Mouse (Mus musculus) lung, postnatal 0 days (tissue): ENCODE results near the gene Snx17. TPM values are rescaled to one million over a fixed set of nuclear protein-coding genes. Genes with fewer than 3 reads are reported as not detected.

Experiments
- ATAC-seq: fragments of 200-750 bp; cut with Nextera tagmentation; 2 replicates; pipeline ENCODE4 v1.8.0; 2017; ENCODE audit warnings: moderate library complexity
- DNase-seq: peaks from one replicate; pipeline ENCODE4 v3.0.0-alpha.2; 2016; ENCODE audit warnings: low spot score
- H3K27ac ChIP-seq: fragments of 300-500 bp; sonication (generic); 2 replicates; pipeline ENCODE4 v1.5.1; 2014; ENCODE audit warnings: antibody characterized with exemption, mild to moderate bottlenecking, low read length, mixed read lengths
- H3K27me3 ChIP-seq: fragments of 300-500 bp; sonication (generic); replicated peaks from 2 replicates; pipeline ENCODE4 v1.6.1; 2014; ENCODE audit warnings: low read length, mixed read lengths; ENCODE audit not compliant: insufficient read depth
- H3K36me3 ChIP-seq: fragments of 300-500 bp; sonication (generic); 2 replicates; pipeline ENCODE4 v1.6.1; 2014; ENCODE audit warnings: low read length, mixed read lengths; ENCODE audit not compliant: insufficient read depth
- H3K4me1 ChIP-seq: fragments of 300-500 bp; sonication (generic); 2 replicates; pipeline ENCODE4 v1.6.1; 2014; ENCODE audit warnings: antibody characterized with exemption, low read depth, low read length, mixed read lengths; ENCODE audit not compliant: insufficient read depth
- H3K4me2 ChIP-seq: fragments of 300-500 bp; sonication (generic); replicated peaks from 2 replicates; pipeline ENCODE4 v1.6.1; 2014; ENCODE audit warnings: low read depth, mild to moderate bottlenecking, low read length, moderate library complexity, mixed read lengths
- H3K4me3 ChIP-seq: fragments of 300-500 bp; sonication (generic); 2 replicates; pipeline ENCODE4 v1.5.1; 2014; ENCODE audit warnings: low read depth, low read length
- H3K9ac ChIP-seq: fragments of 300-500 bp; sonication (generic); replicated peaks from 2 replicates; pipeline ENCODE4 v1.6.1; 2014; ENCODE audit warnings: low read depth, mild to moderate bottlenecking
- H3K9me3 ChIP-seq: fragments of 300-500 bp; sonication (generic); 2 replicates; pipeline ENCODE4 v1.6.1; 2016; ENCODE audit warnings: low read length, mixed read lengths
- CTCF ChIP-seq: IDR thresholded peaks from 2 replicates; pipeline ENCODE4 v1.5.1; 2016; ENCODE audit warnings: antibody characterized with exemption, mild to moderate bottlenecking
- EP300 ChIP-seq: IDR thresholded peaks from 2 replicates; pipeline ENCODE4 v1.6.1; 2016; ENCODE audit warnings: antibody characterized with exemption, mild to moderate bottlenecking, control low read depth
- WGBS: fragments of 180-500 bp; shearing (Covaris S2); extraction: QIAGEN DNeasy Blood & Tissue Kit; methylation state at CpG from one replicate; pipeline ENCODE4 v1.1.7; 2014; 5-methylcytosine and 5-hydroxymethylcytosine counted together
- polyA plus RNA-seq: library from polyadenylated mRNA; unstranded; fragments of >200 nt; fragmentation: Nextera tagmentation; extraction: Ambion mirVana; gene quantifications from 2 replicates; pipeline ENCODE4 v1.2.1, GENCODE M21; 2015

Gene Snx17
- polyA plus RNA-seq, 1 experiment from 2014 or later, result 103 TPM

DNA sequence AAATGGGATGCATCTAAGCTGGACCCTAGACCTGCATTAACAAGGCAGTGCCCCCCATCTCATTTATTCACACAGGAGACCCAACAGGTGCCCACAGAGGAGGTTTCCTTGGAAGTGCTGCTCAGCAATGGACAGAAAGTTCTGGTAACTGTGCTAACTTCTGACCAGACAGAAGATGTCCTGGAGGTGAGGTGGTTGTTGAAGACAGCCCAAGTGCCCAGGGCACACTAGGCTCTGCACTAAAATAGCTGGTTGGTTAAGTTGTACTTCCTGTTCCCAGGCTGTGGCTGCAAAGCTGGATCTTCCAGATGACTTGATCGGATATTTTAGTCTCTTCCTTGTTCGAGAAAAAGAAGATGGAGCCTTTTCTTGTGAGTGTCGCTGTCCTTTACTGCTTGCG is 2.6 kb downstream of the Snx17 start:
- H3K36me3 ChIP-seq, result peaks cover 51% of the 10 kb centered on the region
- no peak for ATAC-seq
- no peak for DNase-seq
- H3K4me2 ChIP-seq, result no peak overlapping the region
- no peak overlapping the region for H3K9ac ChIP-seq
- no peak for TF ChIP-seq CTCF
- TF ChIP-seq EP300, result no peak
- H3K27ac ChIP-seq, result no peak overlapping the region
- 91% methylated on average over 4 of the region's 4 CpGs for WGBS
- no peak overlapping the region for H3K4me3 ChIP-seq
- no peaks in the 10 kb centered on the region for H3K27me3 ChIP-seq
- H3K4me1 ChIP-seq, result peaks cover 2% of the 10 kb centered on the region; the same call in 1 of the 2 replicates
- H3K9me3 ChIP-seq, result no peaks in the 10 kb centered on the region

DNA sequence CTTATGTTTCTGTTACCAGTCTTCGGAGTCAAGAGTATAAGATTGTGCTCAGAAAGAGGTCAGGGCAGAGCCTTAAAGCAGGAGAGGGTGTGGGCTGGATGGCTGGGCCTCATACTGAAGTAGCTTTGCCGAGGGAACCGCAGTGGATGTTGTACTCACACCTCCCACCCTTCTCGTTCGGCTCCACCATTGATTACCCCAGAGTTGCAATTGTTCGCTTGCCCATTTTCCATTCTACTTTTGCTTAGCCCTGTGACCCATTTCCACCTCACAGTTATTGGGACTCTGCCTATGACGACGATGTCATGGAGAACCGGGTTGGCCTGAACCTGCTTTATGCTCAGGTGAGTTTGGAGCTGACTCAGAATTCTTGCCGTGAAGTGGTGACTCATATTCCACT is 3.2 kb downstream of the Snx17 start:
- H3K36me3 ChIP-seq, result peaks cover 45% of the 10 kb centered on the region
- WGBS, result 90% methylated on average over 10 of the region's 10 CpGs
- TF ChIP-seq EP300, result no peak
- TF ChIP-seq CTCF, result no peak

DNA sequence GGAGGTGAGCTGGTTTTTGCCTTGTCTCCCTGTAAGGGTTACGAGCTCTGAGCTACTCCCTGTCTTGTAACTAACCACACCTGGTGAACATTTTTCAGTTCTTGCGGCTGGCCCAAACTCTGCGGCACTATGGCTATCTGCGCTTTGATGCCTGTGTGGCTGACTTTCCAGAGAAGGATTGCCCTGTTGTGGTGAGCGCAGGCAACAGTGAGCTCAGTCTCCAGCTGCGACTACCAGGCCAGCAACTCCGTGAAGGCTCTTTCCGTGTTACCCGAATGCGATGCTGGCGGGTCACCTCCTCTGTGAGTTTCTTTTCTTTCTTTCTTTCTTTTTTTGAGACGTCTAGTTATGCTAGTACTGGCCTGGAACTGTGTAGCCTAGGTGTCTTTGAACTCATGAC is 4.0 kb downstream of the Snx17 start:
- peaks cover 6% of the 10 kb centered on the region; the same call in 1 of the 2 replicates for H3K4me1 ChIP-seq
- H3K4me3 ChIP-seq, result no peak overlapping the region
- no peak overlapping the region for H3K27ac ChIP-seq
- DNase-seq, result no peak
- peaks cover 45% of the 10 kb centered on the region for H3K36me3 ChIP-seq
- TF ChIP-seq EP300 (no peak), CTCF (no peak)
- H3K27me3 ChIP-seq, result no peaks in the 10 kb centered on the region
- no peak overlapping the region for H3K4me2 ChIP-seq
- no peak overlapping the region for H3K9ac ChIP-seq
- no peaks in the 10 kb centered on the region for H3K9me3 ChIP-seq
- ATAC-seq, result no peak
- WGBS, result 93% methylated on average over 12 of the region's 12 CpGs

More for the DNA sequence above, 3.2 kb downstream of the Snx17 start:
- H3K9me3 ChIP-seq, result no peaks in the 10 kb centered on the region
- no peak overlapping the region for H3K4me2 ChIP-seq
- H3K27me3 ChIP-seq, result no peaks in the 10 kb centered on the region
- H3K9ac ChIP-seq, result no peak overlapping the region
- H3K27ac ChIP-seq, result no peak overlapping the region
- H3K4me1 ChIP-seq, result peaks cover 6% of the 10 kb centered on the region; the same call in 1 of the 2 replicates
- no peak for ATAC-seq
- no peak overlapping the region for H3K4me3 ChIP-seq
- no peak for DNase-seq

DNA sequence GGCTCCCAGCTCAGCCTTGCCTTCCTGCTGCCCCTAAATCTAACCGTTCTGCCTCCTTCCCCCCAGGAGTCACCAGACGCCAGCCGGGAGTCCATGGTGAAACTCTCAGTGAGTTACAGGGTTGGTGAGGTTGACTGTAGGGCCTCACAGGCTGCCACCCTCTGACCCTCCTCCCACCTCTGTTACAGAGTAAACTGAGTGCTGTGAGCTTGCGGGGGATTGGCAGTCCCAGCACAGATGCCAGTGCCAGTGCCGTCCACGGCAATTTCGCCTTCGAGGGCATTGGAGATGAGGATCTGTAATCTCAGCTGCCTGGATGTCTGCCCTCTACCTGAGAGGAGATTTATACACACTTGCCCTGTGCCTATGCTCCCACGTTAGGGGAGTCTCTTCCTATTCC is 5.1 kb downstream of the Snx17 start:
- Histone ChIP-seq H3K27me3 (no peaks in the 10 kb centered on the region), H3K4me3 (no peak overlapping the region), H3K4me2 (no peak overlapping the region), H3K27ac (no peak overlapping the region), H3K9ac (no peak overlapping the region), H3K4me1 (peaks cover 12% of the 10 kb centered on the region; the same call in 1 of the 2 replicates), H3K36me3 (peaks cover 48% of the 10 kb centered on the region), H3K9me3 (no peaks in the 10 kb centered on the region)
- 68% methylated on average over 9 of the region's 9 CpGs for WGBS
- no peak for TF ChIP-seq CTCF
- DNase-seq, result no peak
- no peak for ATAC-seq

DNA sequence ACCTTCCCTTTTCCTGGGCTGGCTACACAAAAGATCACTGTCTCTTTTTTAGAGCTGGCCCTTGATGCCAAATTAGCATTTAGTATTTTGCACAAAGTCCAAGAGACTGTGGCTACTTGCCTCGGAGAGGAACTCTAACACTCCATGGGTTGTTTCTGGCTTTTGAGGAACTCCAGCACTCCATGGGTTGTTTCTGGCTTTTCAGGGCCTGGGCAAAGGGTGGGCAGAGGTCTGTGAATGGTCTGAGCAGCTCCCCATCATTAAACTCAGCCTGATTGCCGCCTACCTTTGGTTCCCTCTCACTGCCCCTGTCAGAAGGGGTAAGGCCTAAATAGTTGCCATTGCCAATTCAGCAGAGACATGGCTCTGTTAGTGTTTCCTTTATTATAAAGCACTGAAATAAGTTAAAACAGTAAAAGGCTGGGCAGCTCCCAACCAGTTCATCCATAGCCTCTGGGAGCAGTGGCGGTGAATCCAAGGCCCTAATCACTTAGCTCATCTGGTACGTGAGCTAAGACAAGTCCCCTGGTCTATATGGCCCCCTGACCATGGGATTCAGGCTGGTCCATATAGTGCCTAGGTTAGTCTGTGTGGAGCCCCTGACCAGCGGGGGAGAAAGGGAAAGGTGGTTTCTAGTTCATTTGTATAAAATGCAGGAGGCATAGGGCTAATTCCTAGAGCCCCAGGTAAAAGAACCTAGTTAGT is 5.7 kb downstream of the Snx17 start:
- H3K27me3 ChIP-seq, result no peaks in the 10 kb centered on the region
- no peak overlapping the region for H3K4me3 ChIP-seq
- 82% methylated on average over 5 of the region's 5 CpGs for WGBS
- no peaks in the 10 kb centered on the region for H3K9me3 ChIP-seq
- no peak overlapping the region for H3K4me2 ChIP-seq
- ATAC-seq (no peak), DNase-seq (no peak)
- H3K36me3 ChIP-seq, result peaks cover 51% of the 10 kb centered on the region
- H3K9ac ChIP-seq, result no peak overlapping the region
- H3K4me1 ChIP-seq, result peaks cover 12% of the 10 kb centered on the region; the same call in 1 of the 2 replicates
- no peak overlapping the region for H3K27ac ChIP-seq
- TF ChIP-seq EP300, result no peak
- TF ChIP-seq CTCF, result no peak

DNA sequence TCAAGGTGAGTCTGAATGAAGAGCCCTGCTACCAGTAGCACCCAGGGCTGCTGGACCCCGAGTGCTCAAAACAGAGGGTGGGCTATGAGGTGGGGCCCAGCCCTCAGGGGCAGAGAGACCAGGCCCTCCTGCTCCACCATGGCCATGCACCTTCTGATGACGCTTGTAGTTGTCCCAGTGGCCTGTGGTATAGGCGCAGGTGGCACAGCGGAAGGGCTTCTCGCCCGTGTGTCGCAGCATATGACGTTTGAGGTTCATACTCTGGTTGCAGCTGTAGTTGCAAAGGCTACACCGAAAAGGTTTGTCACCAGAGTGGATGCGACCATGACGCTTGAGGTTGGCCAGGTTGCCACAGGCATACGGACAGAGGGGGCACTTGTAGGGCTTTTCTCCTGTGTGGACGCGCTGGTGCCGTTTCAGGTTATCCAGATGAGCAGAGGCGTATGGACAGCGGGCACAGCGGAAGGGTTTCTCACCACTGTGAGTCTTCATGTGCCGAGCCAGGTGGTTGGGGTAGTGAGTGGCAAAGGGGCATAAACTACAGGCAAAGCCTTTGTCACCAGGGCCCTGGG is 6.4 kb downstream of the Snx17 start:
- peaks cover 51% of the 10 kb centered on the region for H3K36me3 ChIP-seq
- ATAC-seq (no peak), DNase-seq (no peak)
- no peaks in the 10 kb centered on the region for H3K9me3 ChIP-seq
- TF ChIP-seq CTCF (no peak), EP300 (no peak)
- no peak overlapping the region for H3K27ac ChIP-seq
- no peak overlapping the region for H3K4me3 ChIP-seq
- 90% methylated on average over 19 of the region's 19 CpGs for WGBS
- H3K27me3 ChIP-seq, result no peaks in the 10 kb centered on the region
- H3K9ac ChIP-seq, result no peak overlapping the region
- peaks cover 12% of the 10 kb centered on the region; the same call in 1 of the 2 replicates for H3K4me1 ChIP-seq
- H3K4me2 ChIP-seq, result no peak overlapping the region
